Mouse (Mus musculus) intestine, embryonic 15.5 days (tissue): ENCODE data around the gene Tmem159. TPM values are rescaled to one million over a fixed set of nuclear protein-coding genes. Genes with fewer than 3 reads are reported as not detected.

ENCODE experiments used
- ATAC-seq: fragments of 200-750 bp; cut with Nextera tagmentation; 2 replicates; pipeline ENCODE4 v1.8.0; 2017; ENCODE audit warnings: moderate TSS enrichment, moderate library complexity
- H3K27ac ChIP-seq: fragments of 300-500 bp; sonication (generic); 2 replicates; pipeline ENCODE4 v1.5.1; 2015; ENCODE audit warnings: mild to moderate bottlenecking, inconsistent platforms
- H3K27me3 ChIP-seq: fragments of 300-500 bp; sonication (generic); replicated peaks from 2 replicates; pipeline ENCODE4 v1.6.1; 2015; ENCODE audit warnings: inconsistent platforms
- H3K36me3 ChIP-seq: fragments of 300-500 bp; sonication (generic); 2 replicates; pipeline ENCODE4 v1.6.1; 2015; ENCODE audit warnings: inconsistent platforms
- H3K4me1 ChIP-seq: fragments of 300-500 bp; sonication (generic); replicated peaks from 2 replicates; pipeline ENCODE4 v1.6.1; 2015; ENCODE audit warnings: inconsistent platforms
- H3K4me2 ChIP-seq: fragments of 300-500 bp; sonication (generic); replicated peaks from 2 replicates; pipeline ENCODE4 v1.6.1; 2015; ENCODE audit warnings: mild to moderate bottlenecking, inconsistent platforms
- H3K4me3 ChIP-seq: fragments of 300-500 bp; sonication (generic); replicated peaks from 2 replicates; pipeline ENCODE4 v1.5.1; 2015; ENCODE audit warnings: inconsistent platforms
- H3K9ac ChIP-seq: fragments of 300-500 bp; sonication (generic); 2 replicates; pipeline ENCODE4 v1.6.1; 2015; ENCODE audit warnings: inconsistent platforms
- H3K9me3 ChIP-seq: fragments of 300-500 bp; sonication (generic); 2 replicates; pipeline ENCODE4 v1.6.1; 2016; ENCODE audit warnings: inconsistent platforms
- WGBS: fragments of 180-500 bp; shearing (Covaris S2); methylation state at CpG from one replicate; pipeline ENCODE4 v1.1.7; 2015; 5-methylcytosine and 5-hydroxymethylcytosine counted together
- polyA plus RNA-seq: library from polyadenylated mRNA; unstranded; fragments of >200 nt; fragmentation: Nextera tagmentation; extraction: Ambion mirVana; gene quantifications from 2 replicates; pipeline ENCODE4 v1.2.1, GENCODE M21; 2015

The Tmem159 gene
- polyA plus RNA-seq, 1 experiment from 2014 or later: 28.5 TPM

DNA sequence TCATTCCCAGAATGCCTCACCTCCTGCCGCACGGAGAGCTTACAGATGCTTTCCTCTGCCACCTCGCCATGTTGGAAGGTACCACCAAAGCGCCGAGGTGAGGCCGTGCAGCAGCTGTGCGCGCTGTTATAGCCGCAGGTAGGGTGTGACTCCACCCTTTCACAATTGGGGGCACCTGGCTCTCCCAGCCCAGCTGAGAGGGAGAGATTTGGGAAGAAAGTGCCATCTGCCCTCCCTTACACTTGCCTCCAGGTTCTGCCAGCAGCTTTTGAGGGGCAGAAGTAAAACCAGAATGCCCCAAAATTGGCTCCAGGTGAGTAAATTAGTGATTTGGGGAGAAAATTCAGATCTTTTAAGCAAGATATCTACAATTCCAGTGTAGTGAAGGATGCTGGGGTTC lies 43.0 kb downstream of the Tmem159 start, which contains the start of gene Zp2:
Gene Zp2 (minus strand): TSS at position 101 of the 400 bp plus-strand sequence.
- H3K9me3 ChIP-seq: no peaks in the 10 kb centered on the region
- no peaks in the 10 kb centered on the region for H3K36me3 ChIP-seq
- WGBS: 76% methylated on average over 9 of the region's 9 CpGs
- no peak within 1 kb of the TSS for H3K9ac ChIP-seq
- no peaks in the 10 kb centered on the region for H3K27me3 ChIP-seq
- H3K4me3 ChIP-seq: no peak within 1 kb of the TSS
- H3K4me1 ChIP-seq: no peaks in the 10 kb centered on the region
- H3K27ac ChIP-seq: no peak within 1 kb of the TSS
- no peak within 1 kb of the TSS for H3K4me2 ChIP-seq
- no peak for ATAC-seq

DNA sequence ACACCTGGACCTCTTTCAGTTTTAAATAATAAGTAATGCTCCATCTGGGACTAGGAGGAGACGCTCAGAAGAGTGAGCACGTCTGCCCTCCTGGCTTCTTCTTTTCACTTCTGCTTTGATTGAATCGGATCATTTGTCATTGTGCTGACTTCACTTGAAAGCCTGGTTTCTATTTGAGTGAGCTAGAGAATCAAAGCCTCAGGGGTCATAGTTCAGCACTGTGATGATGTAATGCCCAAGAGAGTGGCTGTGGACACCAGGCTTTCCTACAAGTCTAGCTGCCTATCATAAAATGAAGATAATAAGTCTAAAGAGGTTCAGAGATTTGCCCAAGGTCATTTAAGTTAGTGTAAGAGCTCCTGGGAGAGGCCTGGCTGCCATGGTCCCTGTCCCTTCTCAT lies 48.1 kb downstream of the Tmem159 start:
- Histone ChIP-seq H3K4me3 (no peak overlapping the region), H3K27me3 (no peaks in the 10 kb centered on the region), H3K27ac (0 out of 2 replicates have a peak overlapping the region, but pooled peaks have one; percentile 11), H3K36me3 (no peaks in the 10 kb centered on the region), H3K4me2 (no peak overlapping the region), H3K9ac (no peak overlapping the region), H3K9me3 (no peaks in the 10 kb centered on the region), H3K4me1 (no peaks in the 10 kb centered on the region)
- WGBS: 24% methylated on average over 3 of the region's 3 CpGs
- peak; percentile 90 for ATAC-seq

DNA sequence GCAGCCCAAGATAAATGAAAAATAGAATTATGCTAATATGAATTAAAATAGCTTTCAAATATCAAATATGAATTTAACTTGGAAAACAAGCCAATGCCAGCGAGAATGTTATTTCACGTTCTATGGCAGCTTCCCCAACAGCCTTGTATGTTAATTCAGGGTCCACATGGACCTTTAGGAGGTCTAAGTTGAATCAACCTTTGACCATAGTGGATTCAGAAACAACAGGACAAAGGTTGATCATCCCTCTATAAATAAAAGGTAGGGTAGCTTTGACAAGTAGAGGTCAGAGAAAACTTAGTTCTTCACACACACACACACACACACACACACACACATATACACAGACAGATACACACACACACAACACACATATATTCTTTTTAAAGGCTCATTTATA lies 48.7 kb downstream of the Tmem159 start:
- H3K27me3 ChIP-seq: no peaks in the 10 kb centered on the region
- WGBS: 83% methylated on average over 2 of the region's 2 CpGs
- no peaks in the 10 kb centered on the region for H3K9me3 ChIP-seq
- H3K4me3 ChIP-seq: no peak overlapping the region
- no peaks in the 10 kb centered on the region for H3K4me1 ChIP-seq
- no peak overlapping the region for H3K4me2 ChIP-seq
- ATAC-seq: no peak
- H3K9ac ChIP-seq: no peak overlapping the region
- no peaks in the 10 kb centered on the region for H3K36me3 ChIP-seq
- H3K27ac ChIP-seq: no peak overlapping the region

DNA sequence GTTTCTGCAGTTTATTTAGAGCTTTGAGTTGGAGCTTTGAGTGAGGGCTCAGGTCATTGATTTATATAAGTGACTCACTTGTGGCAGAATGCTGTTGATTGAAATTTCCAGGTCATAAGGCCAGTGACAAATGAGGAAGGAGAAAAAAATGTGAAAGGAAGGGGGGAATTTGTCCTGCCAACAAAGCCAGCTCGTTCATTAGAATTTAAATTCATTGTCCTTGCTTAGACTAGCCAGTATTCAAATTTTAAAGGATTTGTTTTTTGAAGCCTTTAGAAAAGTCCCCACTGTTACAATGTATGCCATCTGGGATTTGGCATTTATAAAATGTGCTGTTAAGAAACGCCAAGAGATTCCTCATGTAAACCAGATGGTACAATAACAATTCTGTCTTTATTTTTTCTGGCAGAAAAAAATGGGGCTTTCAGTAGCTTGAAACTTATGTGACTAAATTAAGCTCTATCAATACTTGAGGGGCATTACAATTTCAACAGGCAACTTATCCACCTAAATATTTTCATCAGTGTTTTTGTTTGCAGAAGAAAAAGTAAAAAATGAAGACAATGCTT lies 54.8 kb downstream of the Tmem159 start:
- no peak for ATAC-seq
- Histone ChIP-seq H3K27me3 (no peaks in the 10 kb centered on the region), H3K9ac (no peak overlapping the region), H3K36me3 (no peaks in the 10 kb centered on the region), H3K27ac (no peak overlapping the region), H3K9me3 (no peaks in the 10 kb centered on the region), H3K4me1 (no peaks in the 10 kb centered on the region), H3K4me3 (no peak overlapping the region), H3K4me2 (no peak overlapping the region)
- 55% methylated on average over 2 of the region's 2 CpGs for WGBS

DNA sequence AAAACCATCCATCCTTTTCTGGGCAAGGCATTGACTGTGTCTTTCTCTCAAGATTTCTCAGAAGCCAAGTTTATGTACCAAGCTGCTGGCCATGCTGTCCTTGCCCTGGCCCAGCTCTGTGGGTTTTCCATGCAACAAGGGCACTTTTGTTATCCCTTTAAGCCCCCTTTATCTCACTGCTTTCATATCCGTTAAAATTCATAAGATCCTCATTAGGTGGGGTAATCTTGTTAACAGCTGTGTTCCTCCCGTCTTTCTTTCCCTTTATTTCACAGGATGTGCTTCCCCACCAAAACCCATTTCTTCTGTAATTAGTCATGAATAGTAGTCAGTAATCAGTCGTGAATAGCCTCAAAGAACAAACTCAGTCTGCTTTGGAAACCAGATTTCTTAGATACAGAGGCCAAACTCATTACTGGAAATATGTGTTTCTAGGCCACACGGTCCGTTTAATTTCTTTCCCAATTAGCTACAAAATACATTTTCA lies 55.5 kb downstream of the Tmem159 start:
- Histone ChIP-seq H3K4me2 (no peak overlapping the region), H3K27ac (no peak overlapping the region; the same call in 1 of the 2 replicates), H3K9ac (no peak overlapping the region), H3K9me3 (no peaks in the 10 kb centered on the region), H3K4me1 (no peaks in the 10 kb centered on the region), H3K27me3 (no peaks in the 10 kb centered on the region), H3K36me3 (no peaks in the 10 kb centered on the region), H3K4me3 (no peak overlapping the region)
- ATAC-seq: no peak
- 65% methylated on average over 5 of the region's 5 CpGs for WGBS

DNA sequence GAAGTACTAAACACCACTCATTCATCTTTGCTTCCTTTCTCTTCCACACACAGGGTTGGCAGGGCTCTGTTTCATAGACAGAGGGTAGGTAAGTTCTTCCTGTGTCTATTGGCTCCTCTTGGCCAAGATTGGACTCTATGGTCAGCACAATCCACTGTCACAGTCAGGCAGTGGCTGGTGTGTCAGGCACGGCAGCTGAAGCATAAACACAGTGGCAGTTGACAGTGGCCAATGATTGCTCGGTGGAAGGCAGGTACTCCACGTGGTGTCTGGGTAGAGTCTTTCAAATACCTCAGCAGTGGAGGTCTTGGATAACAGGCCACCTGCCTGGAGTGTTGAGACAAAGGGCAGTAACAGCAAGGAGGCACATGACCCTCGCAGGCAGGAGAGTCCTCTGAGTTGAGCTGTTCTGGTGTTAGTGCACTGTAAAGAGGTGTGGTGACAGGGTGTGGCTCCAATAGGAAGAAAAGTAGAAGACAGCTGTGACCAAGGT lies 56.0 kb downstream of the Tmem159 start:
- 25% methylated on average over 4 of the region's 4 CpGs for WGBS

DNA sequence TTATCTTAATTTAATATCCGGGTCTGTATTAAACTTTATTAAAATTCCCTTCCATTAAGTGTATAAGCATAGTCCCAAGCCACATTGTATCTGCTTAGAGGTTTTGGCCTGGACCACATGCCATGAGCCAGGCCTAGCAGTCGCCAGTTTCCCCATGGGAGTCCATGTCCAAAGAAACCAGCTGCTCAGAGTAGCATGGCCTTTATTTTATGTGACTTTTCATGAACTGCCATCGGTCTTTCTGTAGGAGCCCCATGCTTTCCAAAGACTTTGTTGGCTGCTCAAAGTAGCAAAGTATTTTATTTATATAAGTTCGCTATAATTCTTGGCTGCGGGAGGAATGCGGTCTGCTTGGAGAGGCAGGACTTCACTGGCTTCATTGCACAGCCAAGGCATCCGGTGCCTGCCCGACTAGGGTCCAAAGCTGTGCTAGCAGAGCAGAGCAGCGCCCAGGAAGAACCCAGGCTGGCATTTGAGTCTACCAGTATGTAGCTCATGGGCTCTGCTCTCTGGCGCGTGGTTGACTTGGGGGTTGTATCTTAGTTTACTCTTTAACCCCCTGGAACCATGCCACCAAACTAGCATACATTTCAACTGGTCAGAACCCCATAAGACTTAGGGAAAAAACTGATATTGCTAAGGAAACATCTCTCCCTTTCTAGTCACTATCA lies 61.6 kb downstream of the Tmem159 start:
- Histone ChIP-seq H3K9me3 (no peaks in the 10 kb centered on the region), H3K36me3 (no peaks in the 10 kb centered on the region), H3K9ac (no peak overlapping the region), H3K4me3 (no peak overlapping the region), H3K27me3 (no peaks in the 10 kb centered on the region), H3K27ac (no peak overlapping the region), H3K4me1 (no peaks in the 10 kb centered on the region), H3K4me2 (no peak overlapping the region)
- no peak for ATAC-seq
- 85% methylated on average over 11 of the region's 11 CpGs for WGBS

More for the DNA sequence above, 56.0 kb downstream of the Tmem159 start:
- no peaks in the 10 kb centered on the region for H3K36me3 ChIP-seq
- no peak overlapping the region for H3K9ac ChIP-seq
- no peaks in the 10 kb centered on the region for H3K4me1 ChIP-seq
- H3K27ac ChIP-seq: peak overlapping the region; percentile 66
- no peak overlapping the region for H3K4me3 ChIP-seq
- ATAC-seq: peak; percentile 98
- H3K4me2 ChIP-seq: no peak overlapping the region
- H3K27me3 ChIP-seq: no peaks in the 10 kb centered on the region
- H3K9me3 ChIP-seq: no peaks in the 10 kb centered on the region

Other genes starting within 250 kb of the Tmem159 start
- 8.1 and 9.5 TPM in 2 replicates for gene Lyrm1, start 206.5 kb upstream of the Tmem159 start, polyA plus RNA-seq
- gene Dcun1d3, start 206.1 kb upstream of the Tmem159 start, polyA plus RNA-seq: 10.6 and 11.6 TPM in 2 replicates
- not detected in 2 replicates for gene Dnah3, start 7.1 kb upstream of the Tmem159 start, polyA plus RNA-seq
- gene Zp2, start 42.9 kb downstream of the Tmem159 start, polyA plus RNA-seq: 0.11 TPM in 1 of 2 replicates, not detected in the other
- 9.2 and 11.6 TPM in 2 replicates for gene Anks4b, start 71.5 kb downstream of the Tmem159 start, polyA plus RNA-seq
- gene Crym, start 99.8 kb downstream of the Tmem159 start, polyA plus RNA-seq: 1.6 and 2.3 TPM in 2 replicates
- 0.13 TPM in 1 of 2 replicates, not detected in the other for gene Abca14, start 101.6 kb downstream of the Tmem159 start, polyA plus RNA-seq
- not detected in 2 replicates for gene Abca15, start 226.3 kb downstream of the Tmem159 start, polyA plus RNA-seq